Mouse (Mus musculus) limb, embryonic 11.5 days (tissue): Measurements from ENCODE around the gene Sipa1l3. TPM values are rescaled to one million over a fixed set of nuclear protein-coding genes. Genes with fewer than 3 reads are reported as not detected.
A peak's percentile ranks its signal among the peaks of the same experiment; 100 is the strongest.

Experiments used
- ATAC-seq: fragments of 200-750 bp; cut with Nextera tagmentation; 2 replicates; pipeline ENCODE4 v1.8.0; 2017; ENCODE audit warnings: low read depth; ENCODE audit not compliant: insufficient number of reproducible peaks, low FRiP score, low TSS enrichment
- DNase-seq: peaks from one replicate; pipeline ENCODE4 v3.0.0-alpha.2; 2015; ENCODE audit warnings: low spot score
- H3K27ac ChIP-seq: fragments of 300-500 bp; sonication (generic); replicated peaks from 2 replicates; pipeline ENCODE4 v1.5.1; 2014; ENCODE audit warnings: low read depth, mild to moderate bottlenecking, low read length
- H3K27me3 ChIP-seq: fragments of 300-500 bp; sonication (generic); 2 replicates; pipeline ENCODE4 v1.6.1; 2014; ENCODE audit warnings: mild to moderate bottlenecking, low read length, mixed read lengths; ENCODE audit not compliant: control insufficient read depth, insufficient read depth
- H3K36me3 ChIP-seq: fragments of 300-500 bp; sonication (generic); 2 replicates; pipeline ENCODE4 v1.6.1; 2014; ENCODE audit warnings: mild to moderate bottlenecking, low read length, moderate library complexity, mixed read lengths; ENCODE audit not compliant: control insufficient read depth, insufficient read depth
- H3K4me1 ChIP-seq: fragments of 300-500 bp; sonication (generic); 2 replicates; pipeline ENCODE4 v1.6.1; 2014; ENCODE audit warnings: low read length, mixed read lengths; ENCODE audit not compliant: control insufficient read depth, insufficient read depth
- H3K4me2 ChIP-seq: fragments of 300-500 bp; sonication (generic); 2 replicates; pipeline ENCODE4 v1.6.1; 2014; ENCODE audit warnings: low read depth, mild to moderate bottlenecking, moderate library complexity; ENCODE audit not compliant: severe bottlenecking
- H3K4me3 ChIP-seq: fragments of 300-500 bp; sonication (generic); 2 replicates; pipeline ENCODE4 v1.5.1; 2014; ENCODE audit warnings: low read depth, low read length
- H3K9ac ChIP-seq: fragments of 300-500 bp; sonication (generic); 2 replicates; pipeline ENCODE4 v1.6.1; 2014; ENCODE audit warnings: mild to moderate bottlenecking, low read length
- H3K9me3 ChIP-seq: fragments of 300-500 bp; sonication (generic); 2 replicates; pipeline ENCODE4 v1.6.1; 2016; ENCODE audit warnings: low read length; ENCODE audit not compliant: control insufficient read depth
- WGBS: fragments of 180-500 bp; shearing (Covaris S2); extraction: QIAGEN DNeasy Blood & Tissue Kit; methylation state at CpG from one replicate; pipeline ENCODE4 v1.1.7; 2014; 5-methylcytosine and 5-hydroxymethylcytosine counted together
- polyA plus RNA-seq: library from polyadenylated mRNA; unstranded; fragments of >200 nt; fragmentation: Nextera tagmentation; extraction: Ambion mirVana; gene quantifications from 2 replicates; pipeline ENCODE4 v1.2.1, GENCODE M21; 2014

Sipa1l3 gene
- 12.1 and 14.0 TPM in 2 replicates for polyA plus RNA-seq

DNA sequence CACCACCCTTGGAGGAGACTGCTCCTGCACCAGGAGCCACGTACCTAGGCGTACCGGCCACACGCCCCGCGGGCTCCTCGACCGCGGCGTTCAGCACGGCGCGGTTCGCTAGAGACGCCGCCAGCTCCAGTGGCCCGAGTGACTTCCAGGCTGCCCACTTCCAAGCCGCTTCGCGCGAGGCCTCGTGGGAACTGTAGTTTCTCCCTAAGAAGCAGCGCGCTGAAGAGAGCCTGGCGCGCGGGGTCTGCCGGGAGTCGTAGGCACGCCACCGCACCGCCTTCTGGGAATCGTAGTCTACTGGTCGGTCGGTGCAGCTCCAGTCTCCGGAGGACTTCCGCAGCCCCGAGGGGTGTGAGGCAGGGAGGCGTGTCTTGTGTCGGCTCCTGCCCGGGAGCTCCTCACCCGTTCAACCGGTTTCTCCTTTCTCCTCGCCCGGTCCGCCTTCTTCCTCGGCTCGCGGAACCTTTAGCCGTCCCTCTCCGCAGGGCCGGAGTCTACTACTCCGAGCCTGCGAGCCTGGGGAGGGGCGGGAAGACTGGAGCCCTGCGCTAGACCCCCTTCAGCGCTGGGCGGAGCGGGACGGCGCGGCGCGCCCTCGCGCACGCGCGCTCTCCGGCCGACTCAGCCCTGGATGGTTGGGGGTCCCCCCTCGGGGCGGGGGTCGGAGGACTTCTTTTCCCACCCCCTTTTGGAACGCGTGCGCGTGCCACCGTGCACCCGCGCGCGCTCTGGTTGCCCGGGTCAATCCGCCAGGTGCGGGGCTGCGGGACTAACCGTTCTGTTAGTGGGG, at the start of gene Sipa1l3:
Gene Sipa1l3, minus strand, starts transcription at position 221 of the 790 bp plus-strand sequence.
- no peaks in the 10 kb centered on the region for H3K27me3 ChIP-seq
- peak; percentile 97 for ATAC-seq
- no peaks in the 10 kb centered on the region for H3K36me3 ChIP-seq
- WGBS, result under 1% methylated on average over 88 of the region's 88 CpGs
- peak within 1 kb of the TSS; percentile 92 for H3K4me2 ChIP-seq
- H3K9ac ChIP-seq, result peak within 1 kb of the TSS; percentile 69
- H3K4me1 ChIP-seq, result peaks cover 8% of the 10 kb centered on the region; the same call in 1 of the 2 replicates
- peak; percentile 98 for DNase-seq
- peak within 1 kb of the TSS; percentile 85 for H3K4me3 ChIP-seq
- H3K9me3 ChIP-seq, result no peaks in the 10 kb centered on the region
- peak within 1 kb of the TSS; percentile 56; the same call in 1 of the 2 replicates for H3K27ac ChIP-seq

DNA sequence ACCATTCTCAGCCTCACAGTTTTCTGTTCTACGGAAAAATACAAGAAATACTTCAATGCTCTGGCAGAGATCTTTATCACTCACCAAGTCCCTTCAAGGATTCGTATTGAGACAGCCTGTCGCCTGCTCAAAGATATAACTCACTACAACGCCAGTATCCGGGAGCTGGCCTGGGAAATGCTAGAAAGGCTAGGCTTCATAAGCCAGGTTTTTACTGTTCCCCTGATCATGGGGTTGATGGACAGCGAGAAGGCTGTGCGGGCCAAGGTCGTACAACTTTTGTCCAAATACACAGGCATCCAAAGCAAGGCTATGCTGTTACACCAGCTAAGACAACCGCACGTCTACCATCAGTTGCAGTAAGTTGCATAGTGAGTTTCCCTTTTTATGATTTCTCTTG, 44.6 kb upstream of the Sipa1l3 start:
- ATAC-seq (no peak), DNase-seq (no peak)
- Histone ChIP-seq H3K9ac (no peak overlapping the region), H3K4me1 (no peaks in the 10 kb centered on the region), H3K27ac (no peak overlapping the region), H3K36me3 (no peaks in the 10 kb centered on the region), H3K9me3 (no peaks in the 10 kb centered on the region), H3K27me3 (no peaks in the 10 kb centered on the region), H3K4me2 (no peak overlapping the region), H3K4me3 (no peak overlapping the region)
- WGBS, result 90% methylated on average over 10 of the region's 10 CpGs

DNA sequence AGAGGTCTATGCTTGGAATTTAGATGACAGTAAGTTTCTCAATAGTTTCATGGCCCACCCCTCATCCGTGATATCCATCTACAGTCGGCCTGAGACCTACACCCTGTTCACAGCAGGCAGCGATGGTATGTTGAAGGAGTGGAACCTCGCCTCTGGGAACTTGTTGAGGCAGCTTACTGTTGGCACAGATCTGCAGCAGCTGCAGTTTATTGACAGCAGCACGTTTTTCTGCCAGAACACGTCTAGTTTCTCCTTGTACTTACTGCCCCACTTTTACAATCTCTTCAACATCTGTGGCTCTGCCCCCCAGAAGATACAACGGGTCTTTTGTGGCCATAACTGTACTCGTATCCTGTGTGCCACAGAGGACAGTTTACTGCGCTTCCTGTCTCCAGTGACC, 42.6 kb upstream of the Sipa1l3 start:
- H3K27ac ChIP-seq, result no peak overlapping the region

DNA sequence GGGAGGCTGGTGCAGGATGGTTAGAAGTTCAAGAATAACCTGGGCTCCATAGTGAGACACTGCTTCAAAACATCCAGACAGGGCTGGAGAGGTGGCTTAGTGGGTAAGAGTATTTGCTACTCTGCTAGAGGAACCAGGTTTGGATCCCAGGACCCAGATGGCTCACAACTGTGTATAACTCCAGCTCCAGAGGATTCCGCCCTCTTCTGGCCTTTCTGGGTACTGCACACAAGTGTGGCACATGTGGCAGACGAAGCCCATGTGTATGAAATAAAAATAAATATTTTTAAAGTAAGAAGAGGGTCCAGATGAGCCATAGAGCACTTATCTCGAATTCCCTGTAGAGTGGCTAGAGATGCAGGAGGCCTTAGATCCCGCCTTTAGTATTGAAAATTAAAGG, 40.8 kb upstream of the Sipa1l3 start:
- H3K4me2 ChIP-seq, result no peak overlapping the region
- ATAC-seq (no peak), DNase-seq (peak; percentile 43)
- H3K27me3 ChIP-seq, result no peaks in the 10 kb centered on the region
- no peaks in the 10 kb centered on the region for H3K36me3 ChIP-seq
- WGBS, result 76% methylated on average over 4 of the region's 4 CpGs
- no peak overlapping the region for H3K4me3 ChIP-seq
- H3K9ac ChIP-seq, result no peak overlapping the region
- H3K9me3 ChIP-seq, result no peaks in the 10 kb centered on the region
- no peaks in the 10 kb centered on the region for H3K4me1 ChIP-seq
- no peak overlapping the region for H3K27ac ChIP-seq

More for the DNA sequence above, 42.6 kb upstream of the Sipa1l3 start:
- no peaks in the 10 kb centered on the region for H3K36me3 ChIP-seq
- no peak overlapping the region for H3K4me3 ChIP-seq
- H3K9ac ChIP-seq, result no peak overlapping the region
- no peaks in the 10 kb centered on the region for H3K27me3 ChIP-seq
- H3K9me3 ChIP-seq, result no peaks in the 10 kb centered on the region
- no peak for DNase-seq
- H3K4me1 ChIP-seq, result no peaks in the 10 kb centered on the region
- WGBS, result 71% methylated on average over 9 of the region's 9 CpGs
- ATAC-seq, result no peak
- H3K4me2 ChIP-seq, result no peak overlapping the region

DNA sequence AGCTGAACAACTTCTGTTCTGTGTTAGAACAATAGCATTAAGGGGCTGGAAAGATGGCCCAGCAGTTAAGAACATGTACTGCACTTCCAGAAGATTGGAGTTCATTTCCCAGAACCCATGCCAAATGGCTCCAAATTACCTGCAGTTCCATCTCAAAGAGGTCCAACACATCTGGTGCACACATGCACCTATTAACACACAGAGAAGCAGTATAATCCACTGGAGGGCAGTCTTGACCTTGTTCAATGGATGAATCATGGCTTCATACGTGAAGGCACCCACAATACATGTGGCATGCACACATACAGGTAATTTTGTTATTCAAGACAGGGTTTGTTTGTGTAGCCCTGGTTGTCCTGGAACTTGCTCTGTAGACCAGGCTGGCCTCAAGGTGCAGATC, 40.3 kb upstream of the Sipa1l3 start:
- 79% methylated on average over 1 of the region's 1 CpGs for WGBS
- Histone ChIP-seq H3K4me1 (no peaks in the 10 kb centered on the region), H3K4me2 (no peak overlapping the region), H3K36me3 (no peaks in the 10 kb centered on the region), H3K4me3 (no peak overlapping the region), H3K27me3 (no peaks in the 10 kb centered on the region), H3K9ac (no peak overlapping the region), H3K9me3 (no peaks in the 10 kb centered on the region), H3K27ac (no peak overlapping the region)
- DNase-seq (no peak), ATAC-seq (no peak)

DNA sequence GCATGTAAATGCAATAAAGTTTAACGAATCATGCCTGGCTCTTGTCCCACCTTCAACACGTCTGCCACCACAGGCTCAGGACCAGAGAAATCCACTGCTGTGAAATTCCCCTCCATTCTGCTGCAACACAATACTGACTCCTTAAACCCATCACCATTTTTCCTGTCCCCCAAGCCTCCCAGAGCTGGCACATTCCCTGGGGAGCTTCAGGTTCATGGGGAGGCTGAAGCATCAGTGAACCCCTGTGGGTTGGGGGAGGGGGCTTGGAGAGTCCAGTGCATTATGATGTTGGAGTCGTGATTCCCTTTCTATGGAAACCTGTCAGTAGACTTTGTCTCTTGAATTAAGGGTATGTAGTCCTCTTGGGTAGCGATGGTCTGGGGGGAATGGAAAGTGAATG, 37.8 kb upstream of the Sipa1l3 start:
- no peaks in the 10 kb centered on the region for H3K27me3 ChIP-seq

DNA sequence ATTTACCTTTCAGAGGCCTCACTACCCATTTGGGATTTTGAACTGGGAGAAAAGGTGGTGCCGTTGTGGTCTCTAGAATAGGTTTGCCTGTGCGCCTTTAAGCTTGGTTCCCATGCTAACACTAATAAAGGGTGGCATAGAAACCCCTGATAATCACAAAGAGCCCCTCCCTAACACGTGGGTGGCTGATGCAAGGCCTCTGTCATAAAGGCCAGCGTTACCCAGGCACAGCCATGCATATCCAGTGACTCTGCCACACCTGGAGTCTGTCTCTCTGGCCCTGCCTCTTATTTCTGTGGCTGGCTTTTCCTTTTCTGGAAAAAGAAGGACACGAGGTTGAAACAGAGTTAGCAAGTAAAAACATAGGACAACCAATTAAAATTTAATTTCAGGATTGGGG, 37.1 kb upstream of the Sipa1l3 start:
- Histone ChIP-seq H3K9ac (no peak overlapping the region), H3K4me3 (no peak overlapping the region), H3K27ac (no peak overlapping the region), H3K9me3 (no peaks in the 10 kb centered on the region), H3K27me3 (no peaks in the 10 kb centered on the region), H3K4me1 (no peaks in the 10 kb centered on the region), H3K4me2 (no peak overlapping the region), H3K36me3 (no peaks in the 10 kb centered on the region)
- ATAC-seq (no peak), DNase-seq (no peak)
- WGBS, result 59% methylated on average over 5 of the region's 5 CpGs

More for the DNA sequence above, 37.8 kb upstream of the Sipa1l3 start:
- 73% methylated on average over 4 of the region's 4 CpGs for WGBS
- H3K4me3 ChIP-seq, result no peak overlapping the region
- H3K4me2 ChIP-seq, result no peak overlapping the region
- no peaks in the 10 kb centered on the region for H3K36me3 ChIP-seq
- ATAC-seq (no peak), DNase-seq (no peak)
- H3K9me3 ChIP-seq, result no peaks in the 10 kb centered on the region
- no peak overlapping the region for H3K27ac ChIP-seq
- no peaks in the 10 kb centered on the region for H3K4me1 ChIP-seq
- H3K9ac ChIP-seq, result no peak overlapping the region

DNA sequence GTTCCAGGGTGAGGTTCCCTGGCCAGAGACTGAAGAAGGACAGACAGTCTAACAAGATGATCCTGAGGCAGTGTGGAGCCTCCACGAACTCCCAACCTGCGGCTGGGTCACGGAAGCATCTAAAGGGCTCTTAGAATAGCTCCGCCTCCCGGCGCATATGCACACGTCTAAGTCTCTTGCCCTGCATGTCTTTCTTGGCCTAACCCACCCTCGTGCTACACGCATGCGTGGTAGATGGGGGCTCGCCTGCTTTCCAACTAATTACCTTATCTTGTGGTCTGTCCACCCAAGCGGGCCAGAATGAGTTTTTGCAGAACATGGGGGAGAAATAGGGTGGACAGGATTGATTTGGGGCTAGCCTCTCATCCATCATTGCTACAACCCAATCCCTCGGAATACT, 36.6 kb upstream of the Sipa1l3 start:
- H3K9ac ChIP-seq, result no peak overlapping the region
- H3K4me1 ChIP-seq, result no peaks in the 10 kb centered on the region
- H3K36me3 ChIP-seq, result no peaks in the 10 kb centered on the region
- ATAC-seq (no peak), DNase-seq (no peak)
- H3K4me3 ChIP-seq, result no peak overlapping the region
- no peak overlapping the region for H3K4me2 ChIP-seq
- H3K27me3 ChIP-seq, result no peaks in the 10 kb centered on the region
- 90% methylated on average over 13 of the region's 13 CpGs for WGBS
- no peaks in the 10 kb centered on the region for H3K9me3 ChIP-seq
- H3K27ac ChIP-seq, result no peak overlapping the region
